Mouse (Mus musculus): Measurements from ENCODE around the gene 4930556J24Rik. TPM values are rescaled to one million over a fixed set of nuclear protein-coding genes. Genes with fewer than 3 reads are reported as not detected.
"Not testable (repeated sequence)": the region's sequence is repeated elsewhere in the genome, so short reads cannot be mapped to it uniquely, and the experiment has no call there.

The 4930556J24Rik gene
- 0.13 and 0.22 TPM in 2 replicates for polyA plus RNA-seq (2016; fragmentation: Nextera tagmentation; extraction: Ambion mirVana)

- H3K4me3 ChIP-seq, result no peak within 1 kb of the TSS
- H3K4me1 ChIP-seq (replicated peaks), result 0 out of 2 replicates have a peak, but pooled peaks cover under 1% of the 10 kb centered on the region
- H3K27me3 ChIP-seq (ENCODE audit: insufficient read depth, poor library complexity, severe bottlenecking), result no peaks in the 10 kb centered on the region
- no peak within 1 kb of the TSS for H3K27ac ChIP-seq
- 94% methylated on average over 6 of the region's 6 CpGs for WGBS
- peaks cover 99% of the 10 kb centered on the region for H3K36me3 ChIP-seq
- no peak for DNase-seq (ENCODE audit: low spot score)
- no peaks in the 10 kb centered on the region for H3K9me3 ChIP-seq
Measured at GRCm38 (mm10) chr11:3976678-3977077, at the start of gene 4930556J24Rik. TSS of gene 4930556J24Rik (minus strand) at chr11:3976778.

- no peak overlapping the region for H3K4me3 ChIP-seq
- no peaks in the 10 kb centered on the region for H3K4me1 ChIP-seq (replicated peaks)
- no peak for DNase-seq (ENCODE audit: low spot score)
- no peaks in the 10 kb centered on the region for H3K27me3 ChIP-seq (ENCODE audit: insufficient read depth, poor library complexity, severe bottlenecking)
- H3K27ac ChIP-seq, result no peak overlapping the region
- H3K9me3 ChIP-seq, result no peaks in the 10 kb centered on the region
- WGBS, result 68% methylated on average over 2 of the region's 2 CpGs
- no peaks in the 10 kb centered on the region for H3K36me3 ChIP-seq
Measured at GRCm38 (mm10) chr11:4023321-4023720, 46.7 kb upstream of the 4930556J24Rik start.

- not testable (repeated sequence) for DNase-seq (ENCODE audit: low spot score); H3K4me3 ChIP-seq; H3K27me3 ChIP-seq (ENCODE audit: insufficient read depth, poor library complexity, severe bottlenecking); H3K9me3 ChIP-seq; H3K36me3 ChIP-seq; H3K27ac ChIP-seq; H3K4me1 ChIP-seq (replicated peaks)
- WGBS, result 94% methylated on average over 13 of the region's 13 CpGs
Measured at GRCm38 (mm10) chr11:4022111-4022510, 45.5 kb upstream of the 4930556J24Rik start.

- 91% methylated on average over 14 of the region's 14 CpGs for WGBS
- H3K27ac ChIP-seq, result not testable (repeated sequence)
- H3K9me3 ChIP-seq, result peaks cover 14% of the 10 kb centered on the region
Measured at GRCm38 (mm10) chr11:4015796-4016195, 39.2 kb upstream of the 4930556J24Rik start.

GRCm38 (mm10) chr11:4012616-4013015 lies 36.0 kb upstream of the 4930556J24Rik start:
- Histone ChIP-seq H3K4me1 (replicated peaks) (no peaks in the 10 kb centered on the region), H3K9me3 (peaks cover 14% of the 10 kb centered on the region), H3K36me3 (no peaks in the 10 kb centered on the region), H3K4me3 (no peak overlapping the region), H3K27ac (no peak overlapping the region), H3K27me3 (ENCODE audit: insufficient read depth, poor library complexity, severe bottlenecking) (no peaks in the 10 kb centered on the region)
- WGBS, result 74% methylated on average over 1 of the region's 1 CpGs
- DNase-seq (ENCODE audit: low spot score), result no peak

More at GRCm38 (mm10) chr11:4015796-4016195, 39.2 kb upstream of the 4930556J24Rik start:
- DNase-seq (ENCODE audit: low spot score); H3K27me3 ChIP-seq (ENCODE audit: insufficient read depth, poor library complexity, severe bottlenecking); H3K36me3 ChIP-seq; H3K4me3 ChIP-seq; H3K4me1 ChIP-seq (replicated peaks): not testable (repeated sequence)

- no peaks in the 10 kb centered on the region for H3K4me1 ChIP-seq (replicated peaks)
- H3K9me3 ChIP-seq, result no peaks in the 10 kb centered on the region
- H3K36me3 ChIP-seq, result no peaks in the 10 kb centered on the region
- H3K27me3 ChIP-seq (ENCODE audit: insufficient read depth, poor library complexity, severe bottlenecking), result peaks cover 4% of the 10 kb centered on the region; the same call in 1 of the 2 replicates
- no peak overlapping the region for H3K27ac ChIP-seq
- DNase-seq (ENCODE audit: low spot score), result no peak
- WGBS, result 81% methylated on average over 3 of the region's 3 CpGs
- H3K4me3 ChIP-seq, result no peak overlapping the region
Measured at GRCm38 (mm10) chr11:4006462-4006861, 29.9 kb upstream of the 4930556J24Rik start.

GRCm38 (mm10) chr11:4005220-4005805 lies 28.7 kb upstream of the 4930556J24Rik start:
- H3K27me3 ChIP-seq (ENCODE audit: insufficient read depth, poor library complexity, severe bottlenecking), result peaks cover 10% of the 10 kb centered on the region
- H3K4me3 ChIP-seq, result no peak overlapping the region
- H3K4me1 ChIP-seq (replicated peaks), result no peaks in the 10 kb centered on the region
- H3K36me3 ChIP-seq, result no peaks in the 10 kb centered on the region
- no peak for DNase-seq (ENCODE audit: low spot score)
- H3K27ac ChIP-seq, result no peak overlapping the region
- 63% methylated on average over 5 of the region's 5 CpGs for WGBS
- no peaks in the 10 kb centered on the region for H3K9me3 ChIP-seq

- H3K4me1 ChIP-seq (replicated peaks), result peaks cover 12% of the 10 kb centered on the region
- H3K4me3 ChIP-seq, result no peak overlapping the region
- no peak overlapping the region for H3K27ac ChIP-seq
- H3K9me3 ChIP-seq, result no peaks in the 10 kb centered on the region
- H3K36me3 ChIP-seq, result no peaks in the 10 kb centered on the region
- peak; percentile 74 for DNase-seq (ENCODE audit: low spot score)
- peaks cover 48% of the 10 kb centered on the region for H3K27me3 ChIP-seq (ENCODE audit: insufficient read depth, poor library complexity, severe bottlenecking)
- 6% methylated on average over 5 of the region's 5 CpGs for WGBS
Measured at GRCm38 (mm10) chr11:4001603-4002002, 25.0 kb upstream of the 4930556J24Rik start.

- no peak for DNase-seq (ENCODE audit: low spot score)
- Histone ChIP-seq H3K9me3 (no peaks in the 10 kb centered on the region), H3K4me1 (replicated peaks) (peaks cover 12% of the 10 kb centered on the region), H3K27ac (no peak overlapping the region), H3K36me3 (no peaks in the 10 kb centered on the region), H3K4me3 (no peak overlapping the region), H3K27me3 (ENCODE audit: insufficient read depth, poor library complexity, severe bottlenecking) (peaks cover 47% of the 10 kb centered on the region)
- 81% methylated on average over 5 of the region's 5 CpGs for WGBS
Measured at GRCm38 (mm10) chr11:3999547-3999946, 23.0 kb upstream of the 4930556J24Rik start.

GRCm38 (mm10) chr11:3997978-3998720 lies 21.6 kb upstream of the 4930556J24Rik start:
- 7% methylated on average over 66 of the region's 66 CpGs for WGBS
- Histone ChIP-seq H3K27me3 (ENCODE audit: insufficient read depth, poor library complexity, severe bottlenecking) (peaks cover 47% of the 10 kb centered on the region), H3K4me1 (replicated peaks) (peaks cover 12% of the 10 kb centered on the region), H3K4me3 (peak overlapping the region; percentile 47), H3K27ac (no peak overlapping the region), H3K36me3 (no peaks in the 10 kb centered on the region), H3K9me3 (no peaks in the 10 kb centered on the region)
- DNase-seq (ENCODE audit: low spot score), result peak; percentile 35

GRCm38 (mm10) chr11:3996840-3997239 lies 20.3 kb upstream of the 4930556J24Rik start:
- H3K4me1 ChIP-seq (replicated peaks), result peaks cover 12% of the 10 kb centered on the region
- H3K36me3 ChIP-seq, result no peaks in the 10 kb centered on the region
- H3K27ac ChIP-seq, result no peak overlapping the region
- DNase-seq (ENCODE audit: low spot score), result no peak
- H3K9me3 ChIP-seq, result no peaks in the 10 kb centered on the region
- H3K4me3 ChIP-seq, result no peak overlapping the region
- H3K27me3 ChIP-seq (ENCODE audit: insufficient read depth, poor library complexity, severe bottlenecking), result peaks cover 47% of the 10 kb centered on the region
- 86% methylated on average over 3 of the region's 3 CpGs for WGBS

GRCm38 (mm10) chr11:3995511-3995910 lies 18.9 kb upstream of the 4930556J24Rik start:
- Histone ChIP-seq H3K27me3 (ENCODE audit: insufficient read depth, poor library complexity, severe bottlenecking) (peaks cover 42% of the 10 kb centered on the region), H3K9me3 (no peaks in the 10 kb centered on the region), H3K36me3 (no peaks in the 10 kb centered on the region), H3K4me3 (no peak overlapping the region), H3K27ac (no peak overlapping the region), H3K4me1 (replicated peaks) (peaks cover 12% of the 10 kb centered on the region)
- 89% methylated on average over 5 of the region's 5 CpGs for WGBS
- DNase-seq (ENCODE audit: low spot score), result no peak

- no peak for DNase-seq (ENCODE audit: low spot score)
- Histone ChIP-seq H3K36me3 (no peaks in the 10 kb centered on the region), H3K27me3 (ENCODE audit: insufficient read depth, poor library complexity, severe bottlenecking) (peaks cover 26% of the 10 kb centered on the region), H3K4me1 (replicated peaks) (peaks cover 12% of the 10 kb centered on the region), H3K27ac (no peak overlapping the region), H3K4me3 (no peak overlapping the region), H3K9me3 (no peaks in the 10 kb centered on the region)
- WGBS, result 89% methylated on average over 6 of the region's 6 CpGs
Measured at GRCm38 (mm10) chr11:3993914-3994313, 17.3 kb upstream of the 4930556J24Rik start.
